Mouse (Mus musculus) limb, embryonic 14.5 days (tissue): Measurements from ENCODE around the gene Tmem176b. TPM values are rescaled to one million over a fixed set of nuclear protein-coding genes. Genes with fewer than 3 reads are reported as not detected.
"Not testable (repeated sequence)": the region's sequence is repeated elsewhere in the genome, so short reads cannot be mapped to it uniquely, and the experiment has no call there.

Source experiments
- ATAC-seq: fragments of 200-750 bp; cut with Nextera tagmentation; 2 replicates; pipeline ENCODE4 v1.8.0; 2017; ENCODE audit warnings: low read depth, moderate number of reproducible peaks, moderate TSS enrichment; ENCODE audit not compliant: low FRiP score
- DNase-seq: peaks from one replicate; pipeline ENCODE4 v3.0.0-alpha.2; 2015; ENCODE audit warnings: low spot score
- H3K27ac ChIP-seq: fragments of 300-500 bp; sonication (generic); replicated peaks from 2 replicates; pipeline ENCODE4 v1.5.1; 2014; ENCODE audit warnings: low read depth, mild to moderate bottlenecking, low read length, moderate library complexity, mixed read lengths
- H3K27me3 ChIP-seq: fragments of 300-500 bp; sonication (generic); 2 replicates; pipeline ENCODE4 v1.6.1; 2014; ENCODE audit warnings: low read length, mixed read lengths; ENCODE audit not compliant: control insufficient read depth, insufficient read depth
- H3K36me3 ChIP-seq: fragments of 300-500 bp; sonication (generic); 2 replicates; pipeline ENCODE4 v1.6.1; 2014; ENCODE audit warnings: mild to moderate bottlenecking, low read length, moderate library complexity, mixed read lengths; ENCODE audit not compliant: control insufficient read depth, insufficient read depth
- H3K4me1 ChIP-seq: fragments of 300-500 bp; sonication (generic); 2 replicates; pipeline ENCODE4 v1.6.1; 2014; ENCODE audit warnings: antibody characterized with exemption, low read length, mixed read lengths; ENCODE audit not compliant: control insufficient read depth, insufficient read depth
- H3K4me2 ChIP-seq: fragments of 300-500 bp; sonication (generic); replicated peaks from 2 replicates; pipeline ENCODE4 v1.6.1; 2014; ENCODE audit warnings: low read depth, mild to moderate bottlenecking, low read length, moderate library complexity; ENCODE audit not compliant: severe bottlenecking
- H3K4me3 ChIP-seq: fragments of 300-500 bp; sonication (generic); replicated peaks from 2 replicates; pipeline ENCODE4 v1.5.1; 2014; ENCODE audit warnings: low read length
- H3K9ac ChIP-seq: fragments of 300-500 bp; sonication (generic); 2 replicates; pipeline ENCODE4 v1.6.1; 2014; ENCODE audit warnings: mild to moderate bottlenecking, low read depth, low read length, moderate library complexity; ENCODE audit not compliant: severe bottlenecking
- H3K9me3 ChIP-seq: fragments of 300-500 bp; sonication (generic); 2 replicates; pipeline ENCODE4 v1.6.1; 2016; ENCODE audit warnings: low read length; ENCODE audit not compliant: control insufficient read depth
- POLR2A ChIP-seq: fragments of 200-500 bp; IDR thresholded peaks from 2 replicates; pipeline ENCODE4 v1.8.0; 2012; ENCODE audit warnings: inconsistent platforms, mild to moderate bottlenecking, moderate library complexity, borderline replicate concordance; ENCODE audit not compliant: insufficient read depth, insufficient read length; ENCODE audit errors: extremely low read depth
- WGBS: fragments of 180-500 bp; shearing (Covaris S2); extraction: QIAGEN DNeasy Blood & Tissue Kit; methylation state at CpG from one replicate; pipeline ENCODE4 v1.1.7; 2014; 5-methylcytosine and 5-hydroxymethylcytosine counted together
- polyA plus RNA-seq, 2 experiments: library from polyadenylated mRNA; depleted of rRNA in 1 of 2; stranded (reverse) in 1 of 2; unstranded in 1 of 2; fragments of >200 nt; fragmentation: Nextera tagmentation in 1 of 2; extraction: Ambion mirVana in 1 of 2; gene quantifications; 2 replicates each; pipeline versions ENCODE4 v1.2.1 to v1.2.3; 2012 to 2014

Tmem176b gene
- polyA plus RNA-seq, 2 experiments, result 227 to 232 TPM

- no peaks in the 10 kb centered on the region for H3K9me3 ChIP-seq
- no peaks in the 10 kb centered on the region; the same call in 1 of the 2 replicates for H3K4me1 ChIP-seq
- H3K9ac ChIP-seq, result no peak overlapping the region
- no peak overlapping the region for H3K4me2 ChIP-seq
- no peaks in the 10 kb centered on the region for H3K36me3 ChIP-seq
- WGBS, result 90% methylated on average over 2 of the region's 2 CpGs
- ATAC-seq, result no peak
- H3K4me3 ChIP-seq, result no peak overlapping the region
- DNase-seq, result no peak
- TF ChIP-seq POLR2A, result no peak
- no peaks in the 10 kb centered on the region for H3K27me3 ChIP-seq
- H3K27ac ChIP-seq, result no peak overlapping the region
Measured at GRCm38 (mm10) chr6:48869774-48870173, 28.5 kb upstream of the Tmem176b start.

- no peak for DNase-seq
- ATAC-seq, result no peak
- Histone ChIP-seq H3K27ac (no peak overlapping the region), H3K27me3 (no peaks in the 10 kb centered on the region), H3K4me2 (no peak overlapping the region), H3K4me1 (no peaks in the 10 kb centered on the region; the same call in 1 of the 2 replicates), H3K9ac (no peak overlapping the region), H3K9me3 (no peaks in the 10 kb centered on the region), H3K36me3 (no peaks in the 10 kb centered on the region), H3K4me3 (no peak overlapping the region)
- WGBS, result 53% methylated on average over 4 of the region's 4 CpGs
- TF ChIP-seq POLR2A, result no peak
Measured at GRCm38 (mm10) chr6:48867158-48867557, 25.9 kb upstream of the Tmem176b start.

- WGBS, result 23% methylated on average over 1 of the region's 1 CpGs
- H3K27me3 ChIP-seq, result not testable (repeated sequence)
Measured at GRCm38 (mm10) chr6:48866355-48866950, 25.2 kb upstream of the Tmem176b start.

GRCm38 (mm10) chr6:48865152-48865745 is 24.0 kb upstream of the Tmem176b start:
- TF ChIP-seq POLR2A, result no peak
- Histone ChIP-seq H3K9ac (no peak overlapping the region), H3K27me3 (no peaks in the 10 kb centered on the region), H3K4me1 (peaks cover under 1% of the 10 kb centered on the region; the same call in 1 of the 2 replicates), H3K36me3 (no peaks in the 10 kb centered on the region), H3K4me2 (no peak overlapping the region), H3K27ac (no peak overlapping the region), H3K9me3 (no peaks in the 10 kb centered on the region), H3K4me3 (no peak overlapping the region)
- DNase-seq (no peak), ATAC-seq (no peak)
- 77% methylated on average over 1 of the region's 1 CpGs for WGBS

More at GRCm38 (mm10) chr6:48866355-48866950, 25.2 kb upstream of the Tmem176b start:
- not testable (repeated sequence) for DNase-seq, H3K9ac ChIP-seq, H3K4me1 ChIP-seq, H3K4me2 ChIP-seq, ATAC-seq, H3K4me3 ChIP-seq, H3K36me3 ChIP-seq, H3K9me3 ChIP-seq, H3K27ac ChIP-seq

- Histone ChIP-seq H3K27ac (no peak overlapping the region), H3K4me2 (no peak overlapping the region), H3K4me1 (peaks cover 4% of the 10 kb centered on the region; the same call in 1 of the 2 replicates), H3K27me3 (no peaks in the 10 kb centered on the region), H3K9me3 (no peaks in the 10 kb centered on the region), H3K4me3 (no peak overlapping the region), H3K9ac (no peak overlapping the region), H3K36me3 (no peaks in the 10 kb centered on the region)
- no peak for DNase-seq
- WGBS, result 38% methylated on average over 3 of the region's 3 CpGs
- no peak for TF ChIP-seq POLR2A
- ATAC-seq, result no peak
Measured at GRCm38 (mm10) chr6:48864723-48865122, 23.4 kb upstream of the Tmem176b start.

- H3K27me3 ChIP-seq, result no peaks in the 10 kb centered on the region
- no peaks in the 10 kb centered on the region for H3K9me3 ChIP-seq
- no peak overlapping the region for H3K4me3 ChIP-seq
- no peak overlapping the region for H3K9ac ChIP-seq
- 58% methylated on average over 3 of the region's 3 CpGs for WGBS
- no peak overlapping the region for H3K4me2 ChIP-seq
- no peaks in the 10 kb centered on the region for H3K36me3 ChIP-seq
- H3K27ac ChIP-seq, result no peak overlapping the region
- no peak for TF ChIP-seq POLR2A
- peaks cover 4% of the 10 kb centered on the region; the same call in 1 of the 2 replicates for H3K4me1 ChIP-seq
- ATAC-seq, result no peak
- no peak for DNase-seq
Measured at GRCm38 (mm10) chr6:48864181-48864580, 22.9 kb upstream of the Tmem176b start.
